Mouse (Mus musculus): ENCODE measurements at regions not wholly inside any gene's neighbourhood (a gene's known extent, or its start where the extent isn't known, plus 50 kb on each side); places are given as distances from the start of the nearest gene placed in this dataset.

DNA sequence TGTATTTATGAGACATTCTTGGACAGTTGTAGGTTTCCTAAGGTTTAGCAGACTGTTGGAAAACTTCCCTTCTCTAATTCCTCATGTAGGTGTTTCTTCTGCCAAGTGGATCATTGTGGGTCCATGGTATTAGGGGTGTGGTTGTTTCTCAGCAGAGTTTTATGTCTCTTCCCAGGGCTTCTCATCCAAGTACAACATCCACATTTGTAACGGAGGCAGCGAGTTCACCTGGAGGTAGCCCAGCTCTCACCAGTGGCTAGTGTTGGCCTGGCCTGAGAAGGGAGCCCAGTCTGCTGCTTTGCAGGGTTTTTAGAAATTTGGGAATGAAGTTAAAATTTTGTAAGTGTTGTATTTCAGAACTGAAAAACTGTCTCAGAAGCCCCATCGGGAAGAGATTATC lies 122.4 kb downstream of the Wnt5a start:
- DNase-seq, result no peak

DNA sequence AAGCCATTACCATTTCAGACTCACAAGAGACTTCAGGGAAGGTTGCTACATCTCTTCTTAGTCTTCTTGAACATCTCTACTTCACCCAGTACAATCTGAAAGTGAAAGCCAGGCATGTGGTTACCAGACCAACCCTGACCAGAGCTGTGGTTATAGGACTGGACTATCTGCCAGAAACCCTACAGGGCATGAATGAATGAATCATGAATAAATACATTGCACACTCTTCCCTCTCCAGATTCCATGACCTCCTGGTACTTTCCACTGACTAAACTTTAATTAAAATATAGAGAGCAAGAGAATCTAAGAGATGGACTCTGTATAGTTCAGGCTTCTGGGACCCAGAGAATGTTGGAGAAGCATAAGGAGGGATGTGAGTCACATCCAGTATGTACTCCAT lies 130.6 kb downstream of the Wnt5a start:
- no peak for DNase-seq

DNA sequence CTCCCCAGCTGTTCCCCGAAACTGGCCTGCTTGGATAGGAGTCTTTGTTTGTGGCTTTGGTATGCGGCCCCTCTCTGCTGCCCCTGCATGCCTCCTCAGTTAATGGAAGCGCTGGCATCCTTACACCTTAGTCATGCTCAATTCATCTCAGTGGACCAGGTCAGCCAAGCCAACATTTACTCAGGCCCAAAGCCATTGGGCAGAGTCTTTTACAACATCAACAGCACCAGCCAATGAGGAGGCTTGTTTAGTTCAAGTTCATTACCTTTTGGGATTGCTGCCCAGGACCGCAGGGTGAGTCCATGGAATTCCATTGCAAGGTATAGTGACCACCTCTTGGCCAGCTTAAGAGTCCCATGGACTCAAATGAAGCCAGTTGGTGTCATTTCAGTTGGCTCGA lies 134.5 kb downstream of the Wnt5a start:
- DNase-seq, result peak in 1 of 2 experiments; percentile 8

DNA sequence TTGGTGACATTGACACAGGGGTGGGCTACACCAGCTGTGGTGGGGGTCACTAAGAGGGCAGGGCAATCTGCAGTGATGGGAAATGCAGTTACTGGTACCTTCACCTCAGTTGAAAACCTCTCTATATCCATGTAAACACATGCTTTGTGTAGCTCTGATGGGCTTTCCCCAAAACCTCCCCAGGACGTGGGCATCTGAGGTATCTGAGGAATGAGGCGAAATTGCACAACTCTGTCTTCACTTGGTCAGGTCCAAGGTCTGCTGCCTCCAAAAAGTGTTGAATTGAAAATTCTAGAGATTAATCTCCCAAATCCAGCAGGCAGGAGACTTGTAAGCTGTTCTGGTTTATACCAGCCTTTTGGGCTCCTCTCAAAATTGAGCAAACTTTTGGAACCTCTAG lies 141.3 kb downstream of the Wnt5a start:
- no peak for DNase-seq

DNA sequence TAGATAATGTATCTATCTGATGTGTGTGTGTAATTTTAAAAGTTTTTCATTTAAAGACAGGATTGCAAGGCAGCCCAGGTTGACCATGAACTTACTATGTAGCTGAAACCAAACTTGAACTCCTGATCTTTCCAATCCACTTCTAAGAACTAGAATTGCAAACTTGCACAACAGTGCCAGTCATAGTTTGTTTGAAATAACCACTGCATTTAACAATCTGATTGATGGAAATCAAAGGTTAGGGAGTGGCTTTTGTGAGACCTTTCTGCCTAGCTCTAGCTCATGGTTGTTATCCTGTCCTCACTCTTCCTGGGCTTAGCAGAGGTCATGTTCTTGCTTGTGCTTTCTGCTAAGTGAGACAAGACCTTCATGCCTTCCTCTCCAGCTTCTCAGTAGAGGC lies 144.9 kb downstream of the Wnt5a start:
- DNase-seq, result no peak

DNA sequence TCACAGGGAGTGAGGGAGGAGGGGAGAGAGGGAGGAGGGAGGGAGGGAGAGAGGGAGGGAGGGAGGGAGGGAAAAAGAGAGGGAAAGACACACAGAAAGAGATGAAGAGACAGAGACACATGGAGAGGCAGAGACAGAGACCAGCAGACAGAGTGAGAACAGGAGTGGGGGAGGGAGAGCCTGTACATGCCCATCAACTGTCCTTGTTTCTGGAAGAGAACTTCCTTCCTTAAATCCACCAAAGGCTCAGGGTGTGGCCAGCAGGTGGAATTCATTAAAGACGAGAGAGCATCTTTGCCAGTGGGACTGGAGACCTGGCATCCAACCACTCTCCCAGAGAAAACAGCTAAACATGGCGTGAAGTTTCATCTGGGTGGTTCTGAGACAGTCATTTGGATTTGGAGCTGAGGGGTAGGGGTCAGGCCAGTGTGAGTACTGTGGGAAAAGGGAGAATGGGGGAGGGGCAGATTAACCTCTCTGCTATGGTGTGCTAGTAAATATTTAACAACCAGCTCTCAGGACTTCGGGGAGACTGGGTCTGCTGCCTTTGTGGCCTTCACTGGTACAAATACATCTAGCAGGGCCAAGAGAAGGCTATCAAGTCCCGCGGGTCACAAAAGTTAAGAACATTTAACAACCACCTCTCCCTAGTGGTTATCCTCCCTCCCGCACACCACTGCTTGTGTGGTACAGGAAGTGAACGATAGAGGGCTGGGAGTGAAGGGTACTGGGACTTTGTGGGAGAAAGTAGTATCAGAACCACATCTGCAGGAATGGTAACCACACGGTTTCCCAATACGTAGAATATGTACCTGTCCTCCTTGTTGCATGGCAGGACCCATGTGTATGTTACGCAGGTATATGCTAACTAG lies 148.7 kb downstream of the Wnt5a start:
- DNase-seq, result no peak

DNA sequence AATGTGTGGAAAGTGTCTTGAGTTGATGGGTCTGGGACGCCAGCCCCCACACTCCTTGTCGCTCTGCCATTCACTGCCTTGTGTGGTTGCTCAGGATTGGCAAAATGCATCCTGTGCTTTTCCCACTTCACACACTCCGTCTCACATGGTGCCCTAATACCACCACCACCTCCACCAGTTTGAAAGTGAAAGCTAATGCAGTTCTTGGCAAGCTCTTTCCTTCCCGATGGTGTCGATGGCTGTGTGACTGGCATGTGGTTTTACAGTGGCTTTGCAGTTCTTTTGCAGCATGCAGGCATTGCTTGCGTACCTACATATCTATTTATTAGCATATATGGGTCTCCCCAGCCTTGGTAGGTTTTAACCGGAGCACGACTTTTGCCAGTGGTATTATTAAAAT lies 152.7 kb downstream of the Wnt5a start:
- DNase-seq, result no peak

DNA sequence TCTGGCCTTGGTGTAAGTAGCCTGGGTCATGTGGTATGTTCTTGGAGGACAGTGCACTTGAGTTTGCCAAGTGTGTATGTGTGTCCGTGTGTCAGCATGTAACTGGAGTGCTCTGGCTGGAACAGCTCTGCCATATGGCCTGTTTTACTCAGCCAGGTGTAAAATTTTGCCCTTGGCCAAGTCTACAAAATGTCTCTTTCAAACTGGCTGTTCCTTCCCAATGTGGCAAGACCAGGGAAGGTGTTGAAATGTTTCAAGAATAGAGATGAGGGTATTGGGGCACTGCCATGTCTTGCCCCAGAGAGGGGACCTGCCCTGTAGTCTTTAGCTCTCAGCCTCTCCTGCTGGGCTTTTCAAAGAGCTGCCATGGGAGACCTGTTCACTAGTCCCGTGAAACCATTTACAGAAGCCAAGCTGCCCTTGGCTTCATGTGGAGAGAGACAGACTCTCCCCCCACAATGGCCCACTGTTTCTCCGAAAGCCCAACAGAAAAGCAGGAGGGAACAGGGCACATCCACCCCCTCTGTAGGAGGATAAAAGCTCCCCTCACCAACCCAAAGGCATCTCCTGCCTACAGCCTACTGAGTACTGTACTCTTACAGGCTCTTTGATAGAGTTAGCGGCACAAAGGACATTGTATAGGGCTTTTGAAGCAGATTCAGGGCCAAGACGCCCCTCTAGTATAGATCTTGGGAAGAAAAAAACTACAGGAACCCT lies 156.5 kb downstream of the Wnt5a start:
- no peak for DNase-seq

DNA sequence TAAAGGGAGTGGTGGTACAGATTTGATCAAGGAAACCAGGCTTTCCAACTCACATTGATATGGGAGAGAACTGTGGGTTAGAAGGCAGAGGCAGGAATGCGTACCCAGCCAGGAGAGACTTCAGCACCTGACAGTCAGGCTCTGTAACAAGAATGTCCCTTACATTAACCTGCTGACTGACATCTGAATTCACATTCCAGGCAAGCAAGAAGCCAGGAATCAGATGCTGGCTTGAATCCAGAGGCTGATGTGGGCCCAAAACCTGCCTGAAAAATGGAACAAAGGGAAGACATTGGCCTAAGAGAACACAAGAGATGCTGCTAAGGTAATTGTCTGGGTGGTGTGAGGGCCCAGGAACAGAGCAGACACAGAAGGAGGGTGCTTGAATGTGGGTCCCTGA lies 158.8 kb downstream of the Wnt5a start:
- no peak for DNase-seq

DNA sequence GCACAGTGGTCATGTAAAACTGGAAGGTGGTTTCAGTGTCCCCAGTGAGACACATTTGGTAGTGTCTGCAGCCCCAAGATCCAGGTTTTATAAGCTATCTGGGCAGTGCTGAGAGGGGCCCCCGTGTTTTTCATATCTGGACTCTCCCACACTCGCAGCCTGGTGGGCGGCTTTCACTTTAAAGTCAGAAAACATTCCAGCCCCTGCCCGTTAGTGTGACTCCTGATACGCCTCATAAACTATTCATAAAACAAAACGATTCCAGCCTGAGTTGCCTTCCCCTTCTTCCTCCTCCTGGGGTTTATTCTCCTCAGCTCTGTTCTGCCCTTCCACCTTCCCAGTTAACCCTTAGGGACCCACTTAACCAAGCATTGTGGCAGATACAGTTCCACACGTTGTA lies 159.6 kb downstream of the Wnt5a start:
- no peak for DNase-seq

DNA sequence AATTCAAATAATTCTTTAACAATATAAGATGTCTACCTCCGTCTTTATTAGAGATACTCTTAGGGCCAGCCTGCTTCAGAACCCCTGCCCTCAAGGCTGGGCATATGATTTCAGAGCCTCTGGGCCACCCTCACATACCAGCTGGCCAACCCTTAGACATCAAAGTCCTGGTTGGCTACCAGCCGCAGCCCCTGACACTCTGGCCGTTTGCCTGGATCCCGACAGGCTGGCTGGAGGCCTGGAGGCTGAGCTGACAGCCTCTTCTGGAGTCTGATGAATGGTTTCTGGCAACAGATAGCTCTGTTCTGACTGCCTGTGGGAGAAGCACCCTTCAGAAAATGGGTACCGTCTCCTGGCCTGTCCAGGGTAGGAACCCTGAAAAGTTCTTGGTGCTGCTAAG lies 170.9 kb downstream of the Wnt5a start:
- peak; percentile 18 to 35 for DNase-seq

DNA sequence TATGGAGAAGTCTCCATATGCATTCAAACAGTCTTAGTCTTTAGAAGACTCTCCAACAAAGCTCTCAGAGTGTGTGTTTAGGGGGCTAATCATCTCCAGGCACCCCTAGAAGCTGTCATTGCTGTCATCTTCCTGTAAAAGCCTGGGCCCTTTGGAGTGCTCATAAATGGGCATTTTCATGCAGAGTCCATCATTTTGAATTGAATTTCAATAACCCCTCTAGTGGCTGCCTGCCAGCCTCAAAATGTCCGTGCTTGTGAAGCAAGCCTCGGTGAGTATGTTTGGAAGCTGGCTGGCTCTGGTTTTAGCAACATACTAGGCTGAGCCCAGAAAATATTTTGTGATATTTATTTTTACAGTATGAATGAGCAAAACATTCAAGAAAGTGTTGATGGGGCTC lies 195.2 kb downstream of the Wnt5a start:
- peak in 1 of 2 experiments; percentile 15 for DNase-seq

DNA sequence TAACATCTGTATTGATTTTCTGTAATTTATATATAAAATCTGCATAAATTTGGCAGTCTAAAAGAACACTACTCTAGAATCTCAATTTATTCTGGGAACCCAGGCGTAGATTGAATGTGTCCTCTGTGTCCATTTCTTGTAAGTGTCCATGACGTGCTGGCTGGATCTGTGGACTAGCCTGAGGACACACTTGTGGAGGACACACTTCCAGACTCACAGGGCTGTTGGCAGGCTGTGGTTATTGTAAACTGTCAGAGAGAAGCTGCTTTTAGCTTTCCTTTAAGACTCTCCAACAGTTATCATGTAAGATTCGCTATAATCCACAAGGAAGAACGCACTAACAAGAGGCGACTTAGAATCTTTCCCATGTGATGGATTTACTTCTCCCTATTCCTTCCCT lies 200.2 kb downstream of the Wnt5a start:
- DNase-seq, result no peak

DNA sequence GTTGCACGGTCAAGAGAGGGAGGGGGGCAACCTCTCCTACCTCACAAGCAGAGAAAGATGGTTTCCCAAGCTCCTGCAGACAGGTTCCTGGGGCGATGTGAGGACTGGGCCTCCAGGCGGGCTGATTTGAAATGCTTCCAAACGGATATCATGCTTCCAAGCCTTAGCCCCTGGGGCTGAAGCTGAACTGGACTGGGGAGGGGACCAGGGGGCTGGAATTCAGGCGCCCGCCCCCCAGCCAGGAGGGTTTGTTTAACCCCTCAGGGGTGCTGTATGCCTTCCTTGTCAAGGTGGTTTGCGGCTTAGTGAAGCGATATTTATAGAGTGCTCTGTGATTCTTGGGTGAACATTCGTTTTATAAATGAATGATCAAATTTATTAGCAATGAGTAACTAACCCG lies 210.0 kb downstream of the Wnt5a start:
- no peak for DNase-seq

DNA sequence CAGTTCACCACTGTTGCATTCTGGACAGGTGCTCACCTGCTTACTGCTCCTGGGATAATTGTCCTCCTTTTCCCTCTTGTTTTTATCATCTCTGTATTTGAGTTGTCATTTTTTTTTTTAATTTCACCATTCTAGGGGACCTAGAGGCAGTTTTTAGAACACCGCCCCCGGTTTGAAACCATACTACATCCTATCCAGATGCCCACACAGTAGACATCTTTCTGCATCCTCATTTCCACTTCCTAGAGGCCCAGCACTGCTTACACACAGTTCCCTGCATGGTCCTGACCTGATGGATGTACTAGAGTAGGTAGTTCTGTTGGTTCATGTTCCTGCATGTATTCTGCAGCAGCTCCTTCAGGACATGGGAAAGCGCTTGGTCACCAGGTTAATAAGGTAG lies 216.0 kb downstream of the Wnt5a start:
- no peak for DNase-seq

DNA sequence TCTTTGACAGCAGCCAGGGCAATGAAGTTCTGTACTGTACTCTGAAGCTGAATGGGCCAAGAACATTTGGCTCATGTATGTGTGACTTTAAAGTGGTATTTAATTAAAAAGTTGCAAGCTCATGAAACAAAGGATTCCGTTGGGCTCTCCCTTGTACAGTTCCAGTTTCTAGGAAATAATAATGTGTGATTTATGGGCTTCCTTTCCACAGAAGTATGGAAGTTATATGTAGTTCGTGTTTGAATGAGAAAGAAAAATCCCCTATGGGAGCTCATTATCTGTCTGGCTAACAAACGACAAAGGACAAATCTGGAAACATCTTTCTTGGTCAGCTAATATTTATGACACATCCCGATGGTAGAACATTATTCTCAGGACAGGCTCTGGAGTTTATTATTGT lies 221.1 kb downstream of the Wnt5a start:
- no peak for DNase-seq

DNA sequence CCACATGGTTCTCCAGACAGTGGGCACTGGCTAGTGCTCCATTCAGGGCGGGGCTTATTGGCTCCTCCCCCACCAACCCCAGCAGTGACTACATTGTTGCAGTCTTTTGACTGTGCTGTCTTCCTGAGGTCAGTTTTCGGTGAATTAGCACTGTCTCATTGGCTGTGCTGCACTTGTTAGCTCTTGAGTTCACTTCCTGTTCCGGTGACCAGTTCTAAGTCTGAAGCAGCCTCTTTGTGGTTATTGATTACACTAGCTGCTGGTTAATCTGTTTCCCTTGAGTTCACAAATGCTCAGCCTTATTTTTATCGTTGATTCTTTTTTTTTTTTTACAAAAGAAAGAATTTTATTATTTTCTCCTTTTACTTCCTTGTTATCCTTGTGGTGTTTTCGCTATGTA lies 228.9 kb downstream of the Wnt5a start:
- DNase-seq, result no peak

DNA sequence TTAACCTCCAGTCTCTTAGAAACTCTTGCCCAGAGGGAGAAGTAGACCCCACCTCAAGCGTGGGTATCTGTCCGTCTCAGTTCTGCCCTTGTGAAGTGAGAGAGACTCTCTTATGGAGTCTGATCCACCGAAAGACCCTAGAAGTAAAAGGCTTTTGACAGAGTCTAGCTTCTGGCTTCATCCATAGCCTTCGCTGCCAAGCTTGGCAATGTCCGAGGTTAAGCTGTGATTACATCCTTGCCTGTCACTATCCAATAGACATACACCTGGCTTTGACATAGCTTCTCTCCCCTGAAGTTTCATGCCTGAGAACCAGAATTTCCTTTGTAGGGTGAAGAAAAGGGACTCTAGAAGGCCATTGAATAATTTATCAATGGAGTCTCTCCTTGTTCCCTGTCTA lies 230.9 kb downstream of the Wnt5a start:
- no peak for DNase-seq

DNA sequence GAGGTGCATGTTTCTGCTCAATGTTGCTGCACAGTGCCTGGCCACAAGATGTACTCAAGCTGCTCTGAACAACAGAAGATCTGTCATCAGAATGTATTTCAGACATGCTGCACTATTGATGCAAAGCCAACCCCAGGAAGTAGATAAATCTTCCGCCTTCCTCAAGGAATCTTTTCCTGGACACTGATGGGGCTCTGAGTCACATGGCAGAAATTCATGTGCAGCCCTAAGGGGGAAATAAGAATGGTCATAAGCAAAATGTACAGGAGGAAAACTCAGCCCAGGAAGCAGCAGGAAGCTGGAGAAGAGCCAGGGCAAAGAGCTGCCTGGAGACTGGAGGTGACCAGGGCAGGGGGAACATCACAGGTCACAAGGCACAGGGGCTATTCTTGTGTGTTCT lies 235.5 kb downstream of the Wnt5a start:
- DNase-seq, result no peak

DNA sequence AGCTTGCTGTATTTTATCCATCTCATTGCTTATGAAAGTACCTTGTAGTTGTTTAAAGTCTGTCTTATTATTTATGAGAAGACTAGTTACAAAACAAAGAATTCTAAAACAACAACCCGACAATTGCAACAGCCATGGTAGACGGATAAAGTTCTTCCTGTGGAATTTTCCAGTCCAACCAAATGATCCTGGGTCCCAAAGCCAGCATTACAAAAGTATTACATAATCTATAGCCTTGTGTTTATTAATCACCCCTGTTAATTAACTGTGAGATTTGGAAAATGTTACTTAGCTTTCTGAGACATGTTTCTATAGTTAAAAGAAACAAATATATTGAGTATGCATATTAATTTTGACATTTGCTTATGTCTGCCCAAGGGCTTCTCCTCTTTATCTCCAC lies 236.9 kb downstream of the Wnt5a start:
- no peak for DNase-seq

DNA sequence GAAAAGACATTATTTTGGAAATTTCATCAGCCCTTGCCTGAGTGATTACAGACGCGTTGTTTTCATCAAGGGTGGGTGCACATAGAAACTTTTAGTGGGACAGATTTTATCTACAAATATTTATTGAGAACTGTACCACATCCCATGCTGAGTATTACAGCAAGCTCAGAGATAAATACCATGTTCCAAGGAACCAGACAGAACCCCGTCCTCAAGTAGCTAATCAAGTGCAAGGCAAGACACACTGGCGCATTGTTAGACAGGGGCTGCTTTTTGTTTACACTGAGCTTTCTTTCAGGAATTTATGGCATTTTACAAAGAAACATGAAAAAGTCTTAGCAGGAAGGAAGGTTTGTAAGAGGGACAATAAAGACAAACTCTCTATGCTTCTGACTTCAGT lies 239.1 kb downstream of the Wnt5a start:
- DNase-seq, result no peak

DNA sequence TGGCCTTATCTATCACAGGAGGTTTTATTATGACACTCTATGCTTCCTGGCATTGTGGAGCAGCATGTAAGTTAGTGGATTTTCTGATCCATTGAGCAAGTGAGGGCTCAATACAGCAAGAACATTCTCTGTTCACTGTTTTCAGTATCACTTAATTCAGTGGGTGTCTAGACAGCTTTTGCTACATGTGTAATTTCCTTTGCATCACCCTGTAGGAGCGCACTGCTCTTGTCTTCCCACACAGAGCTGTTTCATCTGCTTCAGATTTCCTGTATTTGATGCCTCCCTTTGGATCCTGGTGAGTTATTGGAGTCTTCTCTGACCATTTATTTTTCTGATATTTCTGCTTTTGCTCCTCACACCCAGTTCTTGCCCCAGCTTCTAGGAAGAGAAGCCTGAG lies 245.8 kb downstream of the Wnt5a start:
- no peak for DNase-seq

DNA sequence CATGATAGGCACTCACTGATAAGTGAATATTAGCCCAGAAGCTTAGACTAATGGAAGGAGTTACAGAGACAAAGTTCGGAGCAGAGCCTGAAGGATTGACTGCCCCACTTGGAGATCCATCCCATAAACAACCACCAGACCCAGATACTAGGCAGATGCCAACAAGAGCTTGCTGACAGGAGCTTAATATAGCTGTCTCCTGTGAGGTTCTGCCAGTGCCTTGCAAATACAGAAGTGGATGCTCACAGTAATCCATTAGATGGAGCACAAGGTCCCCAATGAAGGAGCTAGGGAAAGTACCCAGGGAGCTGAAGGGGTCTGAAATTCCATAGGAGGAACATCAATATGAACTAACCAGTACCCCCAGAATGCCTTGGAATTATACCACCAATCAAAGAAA lies 252.8 kb upstream of the Lrtm1 start:
- DNase-seq, result no peak

DNA sequence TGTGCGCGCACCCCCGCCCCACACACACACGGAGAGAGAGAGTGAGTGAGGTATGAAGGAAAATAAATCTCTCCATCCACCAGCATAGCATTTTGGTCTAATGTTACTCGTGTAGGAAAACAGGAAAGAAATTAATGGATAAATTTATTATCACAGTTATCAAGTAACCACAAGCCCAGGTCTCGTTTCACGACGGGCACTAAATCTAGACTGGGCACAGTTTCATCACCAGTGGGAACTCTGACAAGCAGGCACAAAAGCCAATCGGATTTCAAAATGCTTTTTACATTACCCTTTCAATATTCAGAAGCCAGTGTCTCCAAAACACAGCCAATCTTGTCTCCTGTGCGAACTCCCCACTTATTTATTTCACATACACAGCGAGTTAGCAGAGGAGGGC lies 244.9 kb upstream of the Lrtm1 start:
- no peak for DNase-seq

DNA sequence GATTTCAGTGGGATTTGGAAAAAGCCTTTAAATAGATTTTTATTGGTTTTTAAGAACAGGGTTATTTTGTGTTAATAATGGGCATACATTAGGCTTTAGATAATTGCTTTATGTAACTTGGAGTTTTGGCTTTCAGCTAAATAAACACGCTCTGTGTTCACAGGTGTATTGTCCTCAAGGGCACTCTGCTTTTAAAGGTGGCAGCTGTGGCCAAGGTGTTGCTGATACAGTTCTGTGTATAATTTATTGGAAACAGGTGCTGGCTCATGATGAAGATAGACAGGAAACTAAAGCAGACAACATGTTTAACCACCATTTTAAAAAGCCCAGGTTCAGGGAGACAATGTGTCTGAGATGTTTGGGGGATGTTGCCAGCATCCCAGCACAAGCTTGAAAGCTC lies 242.3 kb upstream of the Lrtm1 start:
- no peak for DNase-seq
